Mouse (Mus musculus): ENCODE data around the gene Sdccag8.

The Sdccag8 gene

DNA sequence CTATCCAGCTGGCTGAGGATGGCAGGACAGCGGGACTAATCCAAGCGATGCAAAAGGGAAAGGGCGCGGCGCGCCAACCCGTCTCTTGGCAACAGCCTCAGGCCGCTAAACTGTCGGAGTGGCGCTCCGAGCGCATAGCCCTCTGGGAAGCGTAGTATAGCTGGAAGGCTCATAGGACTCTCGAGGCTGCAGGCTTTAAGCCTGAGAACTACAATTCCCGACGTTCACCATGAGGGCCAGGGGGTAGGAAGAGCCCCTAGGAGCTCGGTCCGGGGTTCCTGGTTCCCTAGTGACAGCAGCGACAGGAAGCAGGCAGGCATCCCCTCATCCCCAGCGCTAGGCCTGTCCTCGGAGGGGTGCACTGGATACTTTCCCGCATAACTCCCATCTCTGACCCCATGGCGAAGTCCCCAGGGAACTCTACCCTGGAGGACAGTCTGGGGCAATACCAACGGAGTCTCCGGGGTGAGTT lies at the start of gene Sdccag8:
Gene Sdccag8 (plus strand): TSS at position 70 of the 472 bp plus-strand sequence.
- peak; percentile 99 for DNase-seq

DNA sequence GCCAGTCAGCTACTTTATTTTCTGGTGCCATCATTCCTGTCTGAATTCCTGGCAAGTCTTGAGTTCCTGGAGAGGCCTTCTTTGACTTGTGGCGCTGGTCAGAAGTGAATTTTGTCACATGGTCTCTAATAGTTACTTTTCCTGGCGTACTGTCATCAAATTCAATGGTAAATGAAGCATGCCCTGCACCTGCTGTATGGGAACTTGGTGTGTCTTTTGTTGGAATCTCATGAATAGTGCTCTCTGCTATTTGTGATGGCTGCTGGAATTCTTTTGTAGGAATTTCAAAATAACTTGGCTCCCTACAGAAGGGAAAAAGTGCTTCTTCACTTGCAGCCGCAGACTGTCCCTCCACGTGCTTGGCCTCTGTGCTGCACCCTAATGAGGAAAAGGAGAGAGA lies 39.9 kb upstream of the Sdccag8 start:
- DNase-seq: no peak

- no peak for DNase-seq
Observed at GRCm38 (mm10) chr1:176789326-176789725, 25.1 kb upstream of the Sdccag8 start.

DNA sequence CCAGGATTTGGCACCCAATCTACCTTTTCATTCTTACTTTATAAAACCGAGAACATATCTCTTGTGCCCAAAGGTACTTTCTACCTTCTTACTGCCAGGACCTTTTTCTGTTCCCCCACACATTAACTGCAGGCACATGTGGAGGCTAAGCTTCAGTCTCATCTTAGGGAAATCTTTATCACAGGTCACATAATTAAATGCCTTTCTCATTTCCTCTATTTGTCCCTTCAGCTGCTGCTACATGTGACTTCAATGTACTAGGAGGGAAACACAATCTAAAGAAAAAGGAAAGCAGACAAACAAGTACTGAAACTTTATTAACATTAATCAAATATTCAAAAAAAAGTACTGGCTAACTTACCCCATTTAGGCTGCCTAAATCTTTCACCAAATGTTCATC lies 22.3 kb upstream of the Sdccag8 start:
- no peak for DNase-seq

- no peak for DNase-seq
Observed at GRCm38 (mm10) chr1:176798673-176799072, 15.8 kb upstream of the Sdccag8 start.

GRCm38 (mm10) chr1:176800728-176801365 lies 13.6 kb upstream of the Sdccag8 start:
- DNase-seq: peak; percentile 80

DNA sequence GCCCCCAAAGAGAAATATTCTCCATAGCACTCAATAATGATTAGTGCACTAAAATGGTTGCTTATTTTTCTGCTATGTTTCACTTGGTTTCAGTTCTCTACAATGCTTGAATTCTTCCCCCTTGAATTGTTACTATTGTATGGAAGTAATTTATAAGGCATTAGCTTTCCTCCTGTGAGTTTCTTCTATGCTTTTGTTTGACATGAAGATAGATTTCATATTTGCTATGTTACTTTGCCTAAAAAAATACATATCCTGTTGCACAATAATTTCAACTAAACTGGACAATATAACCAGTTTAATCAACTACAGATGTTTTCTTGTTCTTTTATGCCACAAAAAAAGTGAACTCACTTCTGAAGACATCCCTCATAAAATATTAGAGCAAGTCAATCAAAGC lies 4.3 kb upstream of the Sdccag8 start:
- DNase-seq: no peak

GRCm38 (mm10) chr1:176811892-176812291 lies 2.6 kb upstream of the Sdccag8 start:
- no peak for DNase-seq

- DNase-seq: no peak
Observed at GRCm38 (mm10) chr1:176812491-176813291, 1.8 kb upstream of the Sdccag8 start.

DNA sequence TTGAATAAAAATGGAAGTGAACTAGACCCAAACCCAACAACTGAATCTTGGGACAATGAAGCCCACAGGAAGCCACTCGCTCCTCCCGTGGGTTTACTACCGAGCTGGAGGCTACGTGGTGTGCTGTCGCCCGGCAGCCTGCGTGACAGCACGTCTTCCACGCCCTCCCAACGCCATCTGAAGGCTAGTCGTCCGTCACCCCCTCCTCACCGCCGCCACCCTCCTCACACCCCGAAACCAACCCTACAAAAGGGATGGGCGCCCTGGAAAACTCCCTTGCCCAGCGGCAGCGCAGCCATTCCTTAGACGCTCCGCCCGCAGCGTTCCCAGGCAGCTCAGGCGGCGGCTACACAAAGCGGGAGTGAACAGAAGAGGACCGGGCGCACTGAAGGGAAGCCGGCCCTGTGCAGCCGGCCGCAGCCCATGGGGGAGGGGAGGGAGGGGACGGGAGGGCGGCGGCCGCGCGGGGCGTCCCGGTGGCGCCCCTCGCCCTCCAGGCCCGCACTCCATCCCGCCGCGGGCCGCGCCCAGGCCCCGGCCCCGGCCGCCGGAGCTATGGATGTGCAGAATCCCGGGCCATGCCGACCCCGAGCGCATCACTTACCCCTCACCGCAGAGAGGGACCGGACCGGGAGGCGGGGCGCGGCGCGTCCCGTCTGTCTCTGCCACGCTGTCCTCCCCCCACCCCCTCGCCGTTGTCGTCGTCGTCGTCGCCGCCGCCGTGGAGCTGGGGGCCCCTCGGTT lies 996 bp upstream of the Sdccag8 start:
- DNase-seq: peak; percentile 86

- peak; percentile 100 for DNase-seq
Observed at GRCm38 (mm10) chr1:176814036-176814420, 432 bp upstream of the Sdccag8 start, which contains the start of gene Cep170. Cep170 (minus strand) TSS chr1:176814067.

DNA sequence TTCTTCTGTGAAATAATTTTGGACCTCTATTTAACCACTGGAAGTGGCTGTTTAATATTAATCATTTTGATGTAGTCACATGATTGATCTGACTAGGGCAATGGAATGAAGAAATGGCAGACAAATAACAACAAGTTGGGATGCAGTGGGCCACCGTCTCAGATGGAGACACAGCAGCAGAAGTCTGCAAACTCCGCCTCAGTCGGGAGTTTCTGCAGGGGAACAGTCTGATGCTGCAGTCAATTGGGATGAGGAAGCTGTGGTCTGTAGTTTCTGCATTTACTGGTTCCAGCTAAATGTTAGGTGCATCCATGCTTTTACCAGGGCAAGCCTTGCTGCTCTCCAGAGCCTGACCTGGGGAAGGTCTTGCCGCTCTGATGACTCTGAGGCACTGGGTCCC lies 2.3 kb downstream of the Sdccag8 start:
- DNase-seq: no peak

GRCm38 (mm10) chr1:176818147-176818546 lies 3.7 kb downstream of the Sdccag8 start:
- DNase-seq: no peak

DNA sequence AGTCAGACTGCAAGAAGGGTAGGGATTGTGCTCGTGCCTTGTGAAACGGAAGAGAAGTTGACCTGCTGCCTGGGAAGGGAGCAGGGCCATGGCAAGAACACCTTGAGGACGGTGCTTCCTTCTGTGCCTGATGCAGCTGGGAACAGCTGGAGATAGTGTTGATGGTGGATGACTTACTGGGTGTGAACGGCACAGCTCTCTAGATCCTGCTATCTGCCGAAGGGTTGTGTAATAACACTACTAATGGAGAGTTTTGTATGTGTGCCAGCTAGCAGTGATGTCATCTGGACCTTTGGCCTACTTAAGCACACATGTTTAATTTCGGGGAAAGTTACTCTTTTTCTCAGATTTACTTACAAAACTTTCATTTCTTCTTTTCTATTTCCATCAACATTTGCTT lies 4.3 kb downstream of the Sdccag8 start:
- no peak for DNase-seq

DNA sequence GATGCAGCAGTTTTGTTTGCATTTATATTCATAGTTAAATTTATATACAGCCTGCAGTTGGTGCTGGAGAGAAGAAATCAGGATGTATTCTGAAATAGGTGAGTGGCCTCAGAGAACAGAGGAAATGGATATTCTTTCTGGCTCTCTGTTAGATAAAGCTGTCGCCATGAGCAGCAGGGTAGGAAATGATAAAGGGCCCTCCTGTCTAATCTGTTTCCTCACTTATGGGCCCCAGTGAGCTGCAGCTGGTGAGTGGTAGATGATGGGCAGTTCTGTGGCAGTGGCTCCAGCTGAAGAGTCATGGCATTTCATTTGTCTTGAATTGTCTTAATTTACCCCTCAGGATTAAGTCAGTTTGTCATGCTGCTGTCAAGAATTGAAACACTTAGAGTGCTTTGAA lies 7.5 kb downstream of the Sdccag8 start:
- no peak for DNase-seq

DNA sequence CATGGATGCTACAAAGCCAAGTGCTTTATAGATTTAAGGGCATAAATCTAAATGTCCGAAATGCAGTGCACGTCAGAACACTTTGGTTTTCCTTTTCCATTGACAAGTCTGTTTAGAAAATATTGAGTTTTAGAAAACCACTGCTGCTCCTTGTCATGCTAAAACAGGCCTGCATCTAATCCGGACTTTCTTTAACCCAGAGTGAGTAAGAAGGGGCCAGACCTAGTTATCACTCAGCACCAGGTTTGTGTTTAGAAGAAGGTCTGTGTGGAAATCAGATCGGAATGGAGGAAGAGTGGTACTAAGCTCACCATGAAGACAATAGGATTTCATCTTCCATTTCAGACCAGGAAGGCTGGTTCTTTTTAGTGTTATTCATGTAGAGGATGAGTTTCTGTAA lies 8.5 kb downstream of the Sdccag8 start:
- DNase-seq: no peak

DNA sequence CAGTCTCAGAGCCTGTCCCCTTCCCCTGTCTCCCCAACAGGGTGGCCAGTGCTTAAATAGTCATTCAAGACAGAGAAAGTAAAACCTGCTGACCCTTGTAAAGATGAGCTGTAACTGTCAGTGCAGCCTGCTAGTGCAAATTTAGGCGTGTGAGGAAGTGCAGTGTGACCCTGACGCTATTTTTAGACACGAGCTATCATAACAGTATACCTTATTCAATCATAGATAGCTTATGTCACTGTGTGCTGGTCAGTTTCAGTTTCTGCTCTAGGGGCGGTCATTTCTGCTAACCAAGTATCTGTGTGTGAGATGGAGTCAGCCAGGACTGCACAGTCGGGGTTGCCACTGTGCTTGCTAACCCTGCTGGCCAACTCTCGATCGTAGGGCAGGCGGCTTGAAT lies 9.4 kb downstream of the Sdccag8 start:
- DNase-seq: no peak

GRCm38 (mm10) chr1:176824611-176825010 lies 10.2 kb downstream of the Sdccag8 start:
- DNase-seq: no peak

DNA sequence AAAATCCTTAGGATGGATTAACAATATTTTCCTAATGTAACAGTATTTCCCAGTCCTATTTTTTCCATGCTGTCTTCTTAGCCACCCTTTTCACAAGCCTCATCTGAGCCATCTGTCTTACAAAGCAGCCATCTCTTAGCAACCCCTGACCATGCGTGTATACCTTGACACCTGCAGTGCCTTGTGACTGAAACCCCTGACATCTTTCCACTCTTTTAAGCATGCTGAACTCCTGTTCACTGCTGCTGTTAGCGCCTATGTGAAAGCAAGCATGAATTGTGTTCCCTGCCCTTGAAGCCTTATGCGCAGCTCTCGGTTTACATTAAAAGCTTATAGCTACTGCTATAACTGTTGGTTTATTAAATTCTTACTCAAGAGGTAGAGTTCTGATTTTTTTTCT lies 10.6 kb downstream of the Sdccag8 start:
- DNase-seq: no peak

GRCm38 (mm10) chr1:176826186-176826585 lies 11.7 kb downstream of the Sdccag8 start:
- DNase-seq: no peak

DNA sequence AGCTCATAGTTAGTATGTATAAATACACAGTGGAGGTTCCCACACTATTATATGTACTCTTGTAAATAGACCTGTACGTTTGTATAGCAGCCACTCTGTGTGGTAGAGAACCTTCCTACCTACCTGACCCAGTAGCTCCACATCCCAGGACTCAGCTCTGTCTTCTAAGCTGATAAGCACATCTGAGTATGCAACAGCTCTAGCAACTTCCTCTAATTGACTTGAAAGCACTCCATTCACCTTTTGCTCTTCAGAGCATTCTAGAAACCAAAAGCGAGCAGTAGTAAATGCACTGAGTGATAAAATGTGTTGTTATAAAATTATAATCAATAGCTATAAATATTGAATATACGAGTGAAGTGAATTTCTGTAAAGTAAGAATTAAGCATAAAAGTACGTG lies 12.5 kb downstream of the Sdccag8 start:
- DNase-seq: no peak

DNA sequence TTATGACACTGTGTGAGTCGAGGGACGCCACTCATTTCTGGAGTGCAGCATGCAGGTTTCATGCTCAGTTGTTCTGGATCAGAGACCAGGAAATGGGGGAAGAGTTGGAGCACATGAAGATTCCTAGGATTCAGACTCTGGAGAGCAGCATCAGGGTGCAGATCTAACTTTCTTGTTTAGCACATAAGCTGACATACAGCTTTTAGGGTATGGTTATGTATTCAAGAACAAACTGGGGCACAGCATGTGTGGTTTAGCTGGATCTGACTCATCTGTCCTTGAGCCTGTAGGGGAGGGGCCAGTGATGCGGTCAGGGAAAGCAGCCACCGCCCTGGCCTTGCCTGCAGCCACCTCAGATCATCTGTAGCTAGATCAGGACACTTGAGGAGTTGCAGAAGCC lies 12.9 kb downstream of the Sdccag8 start:
- DNase-seq: no peak

GRCm38 (mm10) chr1:176827945-176828485 lies 13.6 kb downstream of the Sdccag8 start:
- no peak for DNase-seq
